Mouse (Mus musculus): ENCODE results near the gene Prg3.

DNA sequence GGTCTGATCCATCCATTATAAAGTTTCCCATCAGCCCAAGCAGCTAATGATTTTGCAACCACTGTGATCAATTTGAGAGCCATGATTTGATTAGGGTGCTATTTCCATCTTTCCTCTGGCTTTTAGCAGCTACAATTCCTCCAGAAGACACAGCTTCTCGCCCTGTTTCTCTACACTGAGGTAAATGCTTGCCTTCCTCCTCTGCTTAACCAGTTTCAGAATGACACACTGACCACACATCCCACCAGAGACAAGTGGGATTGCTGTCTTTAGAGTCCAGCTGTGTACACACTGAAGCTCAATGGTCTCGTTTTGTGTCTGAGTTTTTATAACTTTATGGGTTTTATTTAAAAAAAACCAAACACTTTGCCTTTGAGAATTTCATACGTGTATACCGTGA, 35.3 kb upstream of the Prg3 start:
- TF ChIP-seq CTCF (IDR thresholded peaks at IDR 0.05; ENCODE audit: borderline replicate concordance, control insufficient read depth, extremely low read depth, insufficient read depth, low read length, poor library complexity) = no peak
- TF ChIP-seq POLR2A (IDR thresholded peaks at IDR 0.05; ENCODE audit: control insufficient read depth, extremely low read depth, insufficient read depth, low read length, poor library complexity) = no peak

All from thymus, adult 2 months (tissue).